Mouse (Mus musculus): ENCODE data around the gene Bmp5. TPM values are rescaled to one million over a fixed set of nuclear protein-coding genes. Genes with fewer than 3 reads are reported as not detected.

The Bmp5 gene
- total and polyA plus RNA-seq, 2 experiments from 2014 or later: 2.4 to 2.8 TPM

GRCm38 (mm10) chr9:75927196-75927880 is 152.2 kb downstream of the Bmp5 start:
- no peak overlapping the region for H3K4me2 ChIP-seq (ENCODE audit: low read depth, low read length)
- no peaks in the 10 kb centered on the region for H3K27me3 ChIP-seq (ENCODE audit: control insufficient read depth, insufficient read depth, low read length)
- no peak for ATAC-seq (ENCODE audit: insufficient read depth, low read depth)
- no peak overlapping the region for H3K9ac ChIP-seq (replicated peaks; ENCODE audit: low read depth, low read length)
- no peaks in the 10 kb centered on the region for H3K36me3 ChIP-seq (replicated peaks; ENCODE audit: control insufficient read depth, insufficient read depth, low read length)
- peak; percentile 11 for DNase-seq (ENCODE audit: low spot score)
- no peak overlapping the region for H3K27ac ChIP-seq (ENCODE audit: low read depth)
- no peaks in the 10 kb centered on the region for H3K9me3 ChIP-seq (replicated peaks; ENCODE audit: control insufficient read depth, low read length)
- 36% methylated on average over 11 of the region's 11 CpGs for WGBS
- no peaks in the 10 kb centered on the region for H3K4me1 ChIP-seq (ENCODE audit: control insufficient read depth, insufficient read depth)
- TF ChIP-seq CTCF (IDR thresholded peaks at IDR 0.05; ENCODE audit: low read depth): no peak
- H3K4me3 ChIP-seq (ENCODE audit: low read depth, low read length): no peak overlapping the region

DNA sequence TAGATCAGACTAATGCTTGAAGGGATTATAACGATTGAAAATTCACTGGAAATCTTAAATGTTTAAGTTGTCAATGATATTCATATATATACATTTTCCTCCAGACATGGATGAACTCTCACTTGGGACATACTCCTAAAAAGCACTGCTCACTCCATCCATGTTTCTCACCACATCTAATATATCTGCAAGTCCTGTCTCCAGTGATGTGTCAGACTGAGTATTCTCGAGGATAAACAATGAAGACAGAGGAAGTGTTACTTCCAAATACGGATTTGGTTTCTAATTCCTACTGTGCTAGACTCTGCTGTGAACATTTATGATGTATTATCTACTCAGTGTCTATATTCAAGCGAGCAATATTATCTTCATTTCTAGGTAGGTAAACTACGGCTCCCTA is 152.9 kb downstream of the Bmp5 start:
- H3K4me1 ChIP-seq (ENCODE audit: control insufficient read depth, insufficient read depth): no peaks in the 10 kb centered on the region
- DNase-seq (ENCODE audit: low spot score) (no peak), ATAC-seq (ENCODE audit: insufficient read depth, low read depth) (no peak)
- 57% methylated on average over 5 of the region's 5 CpGs for WGBS
- H3K27ac ChIP-seq (ENCODE audit: low read depth): no peak overlapping the region
- H3K9ac ChIP-seq (replicated peaks; ENCODE audit: low read depth, low read length): no peak overlapping the region
- H3K36me3 ChIP-seq (replicated peaks; ENCODE audit: control insufficient read depth, insufficient read depth, low read length): no peaks in the 10 kb centered on the region
- H3K4me3 ChIP-seq (ENCODE audit: low read depth, low read length): no peak overlapping the region
- TF ChIP-seq CTCF (IDR thresholded peaks at IDR 0.05; ENCODE audit: low read depth) (no peak), EP300 (IDR thresholded peaks at IDR 0.05; ENCODE audit: low read depth) (no peak)
- no peak overlapping the region for H3K4me2 ChIP-seq (ENCODE audit: low read depth, low read length)
- H3K27me3 ChIP-seq (ENCODE audit: control insufficient read depth, insufficient read depth, low read length): no peaks in the 10 kb centered on the region
- H3K9me3 ChIP-seq (replicated peaks; ENCODE audit: control insufficient read depth, low read length): no peaks in the 10 kb centered on the region

DNA sequence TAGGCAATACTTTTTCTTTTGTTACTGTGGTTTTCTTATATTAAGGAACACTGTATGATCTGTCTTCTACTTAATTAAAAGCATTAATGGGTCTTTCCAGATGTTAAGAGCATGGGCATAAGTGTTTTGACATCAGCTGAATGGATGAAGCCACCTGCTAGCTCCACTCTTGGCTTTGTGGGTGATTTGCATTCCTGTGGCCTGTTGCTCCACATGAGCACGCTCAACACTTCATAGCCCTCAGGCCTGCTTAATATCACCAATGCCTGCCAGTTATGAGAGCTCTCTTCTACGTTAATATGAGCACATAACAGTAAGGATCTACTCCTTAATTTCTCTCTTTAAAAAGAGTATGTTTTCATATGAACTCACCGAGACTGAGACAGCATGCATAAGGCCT is 169.5 kb downstream of the Bmp5 start:
- H3K9ac ChIP-seq (replicated peaks; ENCODE audit: low read depth, low read length): no peak overlapping the region
- no peak overlapping the region for H3K4me3 ChIP-seq (ENCODE audit: low read depth, low read length)
- H3K27me3 ChIP-seq (ENCODE audit: control insufficient read depth, insufficient read depth, low read length): no peaks in the 10 kb centered on the region
- peak; percentile 28 for DNase-seq (ENCODE audit: low spot score)
- TF ChIP-seq EP300 (IDR thresholded peaks at IDR 0.05; ENCODE audit: low read depth): no peak
- TF ChIP-seq CTCF (IDR thresholded peaks at IDR 0.05; ENCODE audit: low read depth): no peak
- no peaks in the 10 kb centered on the region for H3K4me1 ChIP-seq (ENCODE audit: control insufficient read depth, insufficient read depth)
- H3K4me2 ChIP-seq (ENCODE audit: low read depth, low read length): no peak overlapping the region
- ATAC-seq (ENCODE audit: insufficient read depth, low read depth): peak; percentile 69
- 36% methylated on average over 3 of the region's 3 CpGs for WGBS
- no peaks in the 10 kb centered on the region for H3K36me3 ChIP-seq (replicated peaks; ENCODE audit: control insufficient read depth, insufficient read depth, low read length)
- no peak overlapping the region for H3K27ac ChIP-seq (ENCODE audit: low read depth)
- H3K9me3 ChIP-seq (replicated peaks; ENCODE audit: control insufficient read depth, low read length): no peaks in the 10 kb centered on the region; the same call in 1 of the 2 replicates

Small RNA genes lying within 50 kb of the gene (microRNA-seq; reads per million reads assigned to microRNA genes)
- not detected for gene Gm44355

Other genes starting within 250 kb of the Bmp5 start
- gene Tmod3, start 215.7 kb upstream of the Bmp5 start, total RNA-seq (2014; rRNA removed; ENCODE audit: low replicate concordance): 40.8 and 58.0 TPM in 2 replicates
- gene Tmod3, start 215.7 kb upstream of the Bmp5 start, polyA plus RNA-seq (2015; fragmentation: Nextera tagmentation; extraction: Ambion mirVana): 58.1 and 64.9 TPM in 2 replicates
- gene Tmod2, start 164.0 kb upstream of the Bmp5 start, total RNA-seq (2014; rRNA removed; ENCODE audit: low replicate concordance): 2.2 and 3.5 TPM in 2 replicates
- gene Tmod2, start 164.0 kb upstream of the Bmp5 start, polyA plus RNA-seq (2015; fragmentation: Nextera tagmentation; extraction: Ambion mirVana): 4.3 and 4.7 TPM in 2 replicates
- 11.9 and 12.0 TPM in 2 replicates for gene Lysmd2, start 149.6 kb upstream of the Bmp5 start, total RNA-seq (2014; rRNA removed; ENCODE audit: low replicate concordance)
- 20.4 and 21.2 TPM in 2 replicates for gene Lysmd2, start 149.6 kb upstream of the Bmp5 start, polyA plus RNA-seq (2015; fragmentation: Nextera tagmentation; extraction: Ambion mirVana)
- not detected in 2 replicates for gene Scg3, start 91.3 kb upstream of the Bmp5 start, total RNA-seq (2014; rRNA removed; ENCODE audit: low replicate concordance)
- gene Scg3, start 91.3 kb upstream of the Bmp5 start, polyA plus RNA-seq (2015; fragmentation: Nextera tagmentation; extraction: Ambion mirVana): 0.19 and 0.36 TPM in 2 replicates
- gene Hmgcll1, start 239.5 kb downstream of the Bmp5 start, total RNA-seq (2014; rRNA removed; ENCODE audit: low replicate concordance): 1.3 TPM in 1 of 2 replicates, not detected in the other
- 0.37 TPM in 2 replicates for gene Hmgcll1, start 239.5 kb downstream of the Bmp5 start, polyA plus RNA-seq (2015; fragmentation: Nextera tagmentation; extraction: Ambion mirVana)

Data from heart, postnatal 0 days (tissue).